Mouse (Mus musculus): ENCODE measurements around the gene Prpf31.

Prpf31 gene

DNA sequence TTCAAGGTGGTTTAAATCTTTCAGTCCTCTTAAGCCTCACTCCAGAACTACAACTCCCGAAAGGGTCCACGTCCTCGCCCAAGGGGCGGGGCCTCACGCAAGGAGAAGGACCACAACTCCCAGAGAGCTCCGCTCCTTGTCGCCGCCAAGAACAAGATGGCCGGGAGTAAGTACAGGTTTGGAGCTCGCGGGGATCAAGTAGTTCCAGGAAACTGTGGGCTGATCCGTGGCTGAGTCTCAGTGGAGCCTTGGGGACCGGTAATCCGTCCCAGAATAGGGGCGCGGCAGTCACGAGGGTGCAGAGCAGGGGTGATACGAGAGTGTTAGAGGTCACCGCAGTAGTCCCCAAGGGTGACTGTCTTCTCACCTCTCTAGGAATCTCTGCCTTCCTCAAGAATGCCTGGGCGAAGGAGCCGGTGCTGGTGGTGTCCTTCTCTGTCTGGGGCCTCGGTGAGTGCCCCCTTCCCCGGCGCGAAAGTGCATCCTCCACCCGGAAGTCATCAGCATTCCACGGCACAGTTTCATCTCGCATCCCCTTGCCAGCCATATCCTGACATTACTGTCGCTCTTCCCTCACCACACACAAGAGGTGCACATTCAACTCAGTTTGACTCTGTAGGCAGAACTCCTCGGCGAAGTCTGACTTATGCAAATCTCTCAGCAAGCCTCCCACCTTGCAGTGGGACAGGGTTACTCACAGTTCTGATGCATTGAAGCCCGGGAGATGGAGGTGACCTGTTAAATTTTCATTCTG, 12.4 kb upstream of the Prpf31 start, which contains the start of gene Ndufa3:
Gene Ndufa3, plus strand, starts transcription at position 132 of the 754 bp plus-strand sequence.
- CTCF ChIA-PET = no interaction called here

DNA sequence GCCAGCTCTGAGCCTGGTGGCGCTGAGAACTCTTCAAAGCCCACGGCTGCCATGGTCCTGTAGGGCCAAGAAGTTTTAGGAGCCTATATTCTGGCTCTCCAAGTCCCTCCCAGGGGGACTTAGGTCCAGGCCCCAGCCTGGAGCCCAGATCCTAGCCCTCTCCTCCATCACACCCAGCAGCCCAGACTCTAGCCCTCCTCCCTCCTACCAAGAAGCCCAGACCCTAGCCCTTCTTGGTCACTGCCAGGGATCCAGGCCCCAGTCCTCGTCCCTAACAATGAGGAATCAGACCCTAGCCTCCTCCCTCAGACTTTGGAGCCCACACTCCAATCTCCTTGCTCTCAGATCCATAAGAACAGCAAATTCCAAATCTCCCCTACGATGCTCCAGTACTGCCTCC, 755 bp upstream of the Prpf31 start:
- CTCF ChIA-PET = interaction anchor here (0.5 kb wide), 1 partner anchor 43 kb away, joined by 5 read pairs; no protein-coding TSS in a partner anchor

- CTCF ChIA-PET = interaction anchor here (0.5 to 0.6 kb wide), 2 partner anchors 500 to 1049 kb away, joined by 4 to 12 read pairs; no protein-coding TSS in a partner anchor
These were observed 662 bp downstream of the Prpf31 start for GRCm38 (mm10) chr7:3630478-3630815.

- CTCF ChIA-PET = no interaction called here
These were observed 13.6 kb downstream of the Prpf31 start for GRCm38 (mm10) chr7:3643412-3643811.

DNA sequence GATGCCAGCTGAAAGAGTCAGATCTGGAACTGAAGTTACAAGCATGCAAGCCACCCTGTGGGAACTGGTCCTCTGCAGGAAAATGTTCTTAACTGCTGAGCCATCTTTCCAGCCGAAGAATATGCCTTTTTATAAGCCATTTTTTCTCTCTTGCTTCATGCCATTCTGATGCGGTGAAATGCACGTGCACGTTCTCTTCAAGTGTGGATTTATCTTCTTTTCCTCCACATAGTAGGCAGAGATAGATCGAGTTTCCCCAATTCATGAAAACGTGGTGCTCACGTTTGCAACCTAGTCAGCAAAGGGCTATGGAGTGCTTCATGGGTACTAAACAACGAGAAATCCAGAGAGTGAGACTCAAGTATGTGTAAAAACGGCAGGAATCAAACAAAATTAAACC, 14.1 kb downstream of the Prpf31 start:
- CTCF ChIA-PET = no interaction called here

DNA sequence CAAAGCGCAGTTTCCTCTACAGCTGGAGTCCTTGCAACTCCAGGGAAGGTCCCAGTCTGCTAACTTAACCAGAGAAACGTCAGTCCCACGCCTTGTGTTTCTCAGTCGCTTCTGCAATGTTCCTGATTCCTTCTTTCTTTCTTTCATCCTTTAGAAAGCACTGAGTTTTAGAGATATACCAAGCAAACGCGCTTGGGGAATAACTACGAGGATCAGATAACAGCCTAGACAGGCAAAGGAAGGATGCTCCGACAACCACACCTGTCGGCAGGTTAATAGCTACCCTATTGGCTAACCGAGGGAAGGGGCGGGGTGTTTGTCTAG, 14.5 kb downstream of the Prpf31 start:
- CTCF ChIA-PET = no interaction called here

GRCm38 (mm10) chr7:3644672-3645487, 15.1 kb downstream of the Prpf31 start, which contains the start of gene Cnot3:
TSS of gene Cnot3 (plus strand) at chr7:3645268.
- CTCF ChIA-PET = interaction anchor here (0.6 to 1.1 kb wide), 3 partner anchors 45 to 1375 kb away, joined by 3 to 12 read pairs (median 4); no protein-coding TSS in a partner anchor

DNA sequence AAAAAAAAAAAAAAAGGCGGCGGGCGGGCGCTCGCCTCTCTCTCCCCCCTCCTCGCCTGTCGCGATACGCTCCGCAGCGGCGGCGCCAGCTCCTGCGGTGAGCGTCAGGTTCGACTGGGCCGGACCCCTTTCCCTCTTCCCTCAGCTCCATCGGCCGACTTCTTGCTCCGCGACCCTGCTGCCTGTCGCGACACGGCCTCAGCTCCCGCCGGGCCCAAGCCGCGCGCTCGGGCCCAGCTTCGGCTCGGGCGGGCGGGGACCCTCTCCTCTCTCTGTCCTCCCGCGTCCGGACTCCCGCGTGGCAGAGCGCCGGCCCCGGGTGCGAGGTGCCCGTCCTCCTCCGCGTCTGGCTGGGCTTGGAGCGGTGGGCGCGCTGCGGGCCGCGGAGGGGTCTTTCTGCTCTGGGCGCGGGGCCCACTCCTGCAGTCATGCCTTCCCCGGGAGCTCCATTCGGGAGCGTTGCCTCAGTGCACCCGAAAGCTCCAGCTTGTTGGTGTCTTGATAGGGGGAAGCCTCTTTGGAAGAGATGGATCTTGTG, 15.8 kb downstream of the Prpf31 start:
- CTCF ChIA-PET = interaction anchor here (0.6 to 1.1 kb wide), 3 partner anchors 45 to 1374 kb away, joined by 3 to 12 read pairs (median 4); no protein-coding TSS in a partner anchor

DNA sequence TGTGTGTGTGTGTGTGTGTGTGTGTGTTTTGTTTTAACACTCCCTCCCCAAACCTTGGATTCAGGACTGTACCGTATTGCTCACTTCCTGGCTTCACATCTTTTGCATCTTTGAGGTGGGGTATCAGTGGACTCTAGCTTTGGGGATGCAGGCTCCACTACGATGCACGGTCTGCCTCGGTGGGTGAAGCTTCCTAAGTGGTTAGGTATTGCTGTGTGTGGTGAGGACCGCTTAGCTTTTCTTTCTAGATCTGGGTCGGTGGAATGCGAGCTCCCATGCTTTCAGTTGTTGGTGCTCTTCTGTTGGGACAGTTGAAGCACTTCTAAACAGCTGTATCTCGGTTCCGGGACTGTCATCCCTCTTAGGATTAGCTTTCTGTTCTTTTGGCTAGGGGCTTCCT, 16.4 kb downstream of the Prpf31 start:
- CTCF ChIA-PET = no interaction called here

DNA sequence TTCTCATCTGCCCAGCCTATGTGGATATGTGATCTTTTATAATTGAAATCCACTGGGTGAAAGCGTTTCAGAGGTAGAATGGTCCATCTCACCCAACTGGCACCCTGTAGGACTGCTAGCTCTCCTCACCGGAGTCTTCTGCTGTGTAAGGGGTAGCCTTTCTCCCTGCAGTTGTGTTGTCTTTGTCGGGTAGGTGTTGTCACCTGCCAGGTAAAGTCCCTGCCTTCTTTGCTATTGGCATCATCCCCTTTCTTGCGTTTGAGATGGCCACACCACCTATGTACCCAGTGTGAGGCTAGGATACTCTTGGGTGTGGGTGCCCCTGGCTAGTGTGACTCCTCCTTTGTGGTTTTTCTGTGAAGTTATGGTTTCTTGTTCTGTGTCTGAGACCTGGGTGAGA, 16.9 kb downstream of the Prpf31 start:
- CTCF ChIA-PET = no interaction called here

DNA sequence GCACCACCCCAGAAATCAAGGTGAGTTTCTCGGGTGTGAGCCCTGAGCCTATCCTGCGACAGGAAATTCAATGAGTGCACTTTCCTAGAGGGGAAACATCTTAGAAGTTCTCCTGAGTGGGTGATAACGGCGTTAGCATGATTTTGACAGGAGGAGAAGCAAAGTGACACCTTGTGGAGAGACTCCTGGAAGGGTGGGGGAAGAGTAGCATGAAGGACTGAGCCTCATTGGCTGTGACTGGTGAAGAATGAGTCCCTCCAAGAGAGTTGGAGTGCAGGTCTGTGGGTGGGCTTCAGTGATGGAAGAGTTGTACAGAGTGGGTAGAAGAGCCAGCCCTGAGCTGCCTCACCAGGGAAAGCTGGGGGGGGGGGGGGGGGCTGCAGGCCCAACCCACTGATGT, 27.2 kb downstream of the Prpf31 start:
- CTCF ChIA-PET = no interaction called here

GRCm38 (mm10) chr7:3658578-3658977, 28.8 kb downstream of the Prpf31 start:
- CTCF ChIA-PET = no interaction called here

DNA sequence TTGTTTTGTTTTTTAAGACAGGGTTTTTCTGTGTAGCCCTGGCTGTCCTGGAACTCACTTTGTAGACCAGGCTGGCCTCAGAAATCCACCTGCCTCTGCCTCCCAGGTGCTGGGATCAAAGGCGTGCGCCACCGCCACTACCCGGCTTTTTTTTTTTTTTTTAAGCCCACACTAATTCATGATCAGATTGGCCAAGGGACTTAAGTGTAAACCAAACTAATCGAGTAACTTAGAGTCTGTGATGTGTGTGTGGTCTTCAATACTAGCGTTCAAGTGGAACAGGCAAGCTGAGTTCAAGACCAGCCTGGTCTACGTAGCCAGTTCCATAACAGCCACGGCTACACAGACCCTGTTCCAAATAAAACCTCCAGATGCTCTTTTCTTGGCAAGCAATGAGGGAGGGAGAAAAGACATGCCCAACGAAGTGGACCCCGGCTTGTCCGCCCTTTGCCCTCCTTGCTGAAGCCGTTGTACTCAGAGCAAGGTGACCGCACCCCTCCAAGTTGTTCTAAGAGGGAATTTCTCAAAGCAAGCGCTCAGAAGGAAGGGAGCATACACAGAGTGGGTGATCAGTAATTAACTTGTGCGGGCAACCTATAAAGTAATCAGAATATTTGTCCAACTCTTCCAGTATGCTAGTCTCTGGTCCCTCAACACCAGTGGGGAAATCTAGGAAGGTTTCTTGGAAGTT, 34.9 kb downstream of the Prpf31 start:
- CTCF ChIA-PET = no interaction called here

GRCm38 (mm10) chr7:3665215-3666114, 35.7 kb downstream of the Prpf31 start, which contains the start of gene Leng1:
TSS of gene Leng1 (minus strand) at chr7:3665840.
- CTCF ChIA-PET = no interaction called here

DNA sequence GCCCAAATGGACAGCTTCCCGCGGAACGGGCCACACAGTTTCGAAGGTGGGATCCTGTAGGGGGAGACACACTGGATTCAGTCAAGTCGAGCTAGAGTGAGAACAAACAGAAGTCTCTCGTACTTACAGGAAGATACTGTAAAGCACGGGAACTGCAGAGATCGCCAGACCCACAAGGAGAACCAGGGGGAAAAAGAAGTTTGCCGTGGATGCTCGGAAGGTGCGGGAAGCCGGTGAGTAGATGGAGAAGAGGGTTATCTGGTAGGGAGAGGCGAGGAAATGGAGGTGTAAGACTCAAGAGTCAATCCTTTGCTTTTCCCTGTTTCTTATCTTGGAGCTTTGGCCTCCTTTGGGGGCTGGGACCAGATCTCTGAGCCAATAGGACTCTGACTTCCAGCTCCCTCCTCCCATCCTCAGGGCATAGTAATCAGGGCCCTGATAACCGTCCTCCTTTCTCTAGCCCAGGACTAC, 37.2 kb downstream of the Prpf31 start:
- CTCF ChIA-PET = no interaction called here

DNA sequence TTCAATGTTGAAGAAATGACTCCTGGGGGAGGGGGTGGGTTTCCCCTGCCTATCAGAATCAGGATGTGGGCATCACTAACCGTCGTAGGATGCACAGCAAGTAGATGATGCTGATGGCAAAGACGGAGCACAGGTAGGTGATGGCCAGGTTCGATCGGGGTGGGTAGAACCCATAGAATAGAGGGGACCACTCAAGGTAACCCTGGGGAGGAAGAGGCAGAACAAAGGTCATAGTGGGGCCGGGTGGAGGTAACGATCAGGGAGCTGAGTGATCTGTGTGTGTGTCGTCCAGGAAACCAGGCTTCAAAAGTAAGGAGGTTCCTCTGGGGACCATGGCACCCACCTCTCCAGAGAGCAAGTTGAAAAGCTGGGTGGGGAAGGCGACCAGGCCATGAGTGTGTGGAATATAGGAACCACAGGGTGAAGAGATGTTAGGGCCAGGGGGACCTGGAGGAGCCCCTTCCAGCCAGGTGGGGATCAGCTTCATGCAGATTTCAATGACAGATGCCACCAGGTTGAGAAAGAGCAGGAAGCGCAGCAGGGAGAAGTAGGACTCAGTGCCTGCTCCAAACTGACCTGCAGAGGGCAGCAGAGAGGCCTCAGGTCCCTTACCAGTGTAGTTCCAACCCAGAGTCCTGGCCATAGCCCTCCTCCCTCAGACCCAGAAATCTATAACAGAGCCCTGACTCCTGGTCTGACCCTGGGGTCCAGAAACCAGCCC, 44.9 kb downstream of the Prpf31 start:
- CTCF ChIA-PET = no interaction called here

DNA sequence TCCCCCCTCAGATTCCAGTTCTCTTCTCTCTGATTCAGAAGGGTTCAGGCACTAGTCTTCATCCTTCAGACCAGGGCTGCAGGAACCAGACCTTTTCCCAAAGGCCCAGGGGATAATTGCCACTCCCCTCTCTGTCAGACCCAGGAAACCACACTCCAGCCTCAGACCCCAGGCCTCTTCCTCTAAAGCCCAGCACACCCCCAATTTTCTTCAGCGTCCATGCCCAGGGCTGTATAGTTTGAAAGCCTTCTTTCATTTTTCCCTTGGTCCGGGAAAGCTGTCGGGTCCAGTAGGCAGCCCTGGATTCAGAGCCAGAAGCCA, 45.4 kb downstream of the Prpf31 start:
- CTCF ChIA-PET = interaction anchor here (0.6 kb wide), 1 partner anchor 788 kb away, joined by 3 read pairs; no protein-coding TSS in a partner anchor

DNA sequence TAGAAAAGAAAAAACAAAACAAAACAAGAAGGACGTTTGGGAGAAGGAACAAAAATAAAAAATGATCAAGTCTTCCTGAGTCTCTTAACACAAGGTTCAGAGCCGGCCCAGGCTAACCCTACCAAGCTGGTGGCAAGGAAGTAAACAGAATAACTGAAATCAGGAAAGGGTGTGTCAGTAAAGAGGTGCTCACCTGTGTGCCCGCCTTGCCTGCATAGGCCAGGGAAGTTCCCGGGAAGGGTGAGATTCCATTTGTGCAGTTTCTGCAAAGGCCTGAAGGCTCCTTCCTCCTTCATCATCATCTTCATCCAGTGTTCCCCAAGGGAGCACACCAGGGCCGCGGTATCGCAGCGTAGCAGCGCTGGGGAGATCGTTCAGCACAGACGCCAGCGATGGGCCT, 46.6 kb downstream of the Prpf31 start:
- CTCF ChIA-PET = no interaction called here

DNA sequence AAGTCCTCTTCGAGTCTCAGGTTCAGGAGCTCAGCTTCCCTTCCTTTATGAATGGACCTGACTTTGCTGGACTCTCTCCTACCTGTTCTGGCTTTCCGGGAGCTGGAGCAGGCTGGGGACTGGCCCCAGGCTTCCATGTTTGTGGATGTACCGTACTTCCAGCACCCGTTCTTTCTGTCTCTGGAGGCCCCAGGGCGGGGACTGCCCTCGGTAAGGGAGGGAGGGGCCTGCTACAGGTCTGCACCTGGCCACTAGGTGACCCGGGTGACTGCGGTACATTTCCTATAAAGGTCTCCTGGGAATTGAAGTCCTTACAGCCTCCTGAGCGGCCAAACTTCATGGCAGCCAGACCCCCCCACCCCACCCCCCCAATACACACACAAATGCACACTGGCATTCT, 47.6 kb downstream of the Prpf31 start, which contains the start of gene Tmc4:
Gene Tmc4, minus strand, starts transcription at position 212 of the 400 bp plus-strand sequence.
- CTCF ChIA-PET = no interaction called here

DNA sequence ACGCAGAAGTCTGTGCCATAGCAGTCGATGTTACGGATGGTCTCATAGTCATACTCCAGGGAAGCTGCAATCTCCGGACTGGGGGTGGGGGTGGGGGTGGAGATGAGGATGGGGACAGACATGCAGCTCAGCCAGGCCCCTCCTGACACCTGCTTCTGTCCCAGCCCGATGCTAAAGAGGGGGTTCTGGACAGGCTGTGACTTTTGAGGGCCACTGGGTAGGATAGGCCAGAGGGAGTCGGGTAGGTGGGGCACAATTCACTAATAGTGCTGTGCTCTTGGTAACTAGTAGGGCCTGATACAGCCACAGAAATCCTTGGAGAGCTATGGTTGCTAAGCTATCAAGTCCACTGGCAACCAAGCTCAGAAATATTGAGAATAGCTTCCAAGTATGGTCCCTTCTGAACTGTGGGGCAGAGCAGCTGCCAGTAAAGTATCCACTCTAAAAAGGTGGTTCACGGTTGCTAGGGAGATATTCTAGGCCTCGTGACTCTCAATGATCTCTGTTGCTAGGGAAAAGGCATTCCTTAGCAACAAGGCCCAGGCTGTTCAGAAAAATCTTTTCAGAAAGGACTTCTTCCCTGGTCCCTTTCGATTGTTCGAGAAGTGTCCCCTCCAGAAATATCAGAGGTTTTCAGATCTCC, 54.2 kb downstream of the Prpf31 start:
- CTCF ChIA-PET = no interaction called here

Data from spleen, embryonic (tissue).